Mouse (Mus musculus): Measurements from ENCODE around the gene Agfg2.
"Not testable (repeated sequence)": the region's sequence is repeated elsewhere in the genome, so short reads cannot be mapped to it uniquely, and the experiment has no call there.

Gene Agfg2

DNA sequence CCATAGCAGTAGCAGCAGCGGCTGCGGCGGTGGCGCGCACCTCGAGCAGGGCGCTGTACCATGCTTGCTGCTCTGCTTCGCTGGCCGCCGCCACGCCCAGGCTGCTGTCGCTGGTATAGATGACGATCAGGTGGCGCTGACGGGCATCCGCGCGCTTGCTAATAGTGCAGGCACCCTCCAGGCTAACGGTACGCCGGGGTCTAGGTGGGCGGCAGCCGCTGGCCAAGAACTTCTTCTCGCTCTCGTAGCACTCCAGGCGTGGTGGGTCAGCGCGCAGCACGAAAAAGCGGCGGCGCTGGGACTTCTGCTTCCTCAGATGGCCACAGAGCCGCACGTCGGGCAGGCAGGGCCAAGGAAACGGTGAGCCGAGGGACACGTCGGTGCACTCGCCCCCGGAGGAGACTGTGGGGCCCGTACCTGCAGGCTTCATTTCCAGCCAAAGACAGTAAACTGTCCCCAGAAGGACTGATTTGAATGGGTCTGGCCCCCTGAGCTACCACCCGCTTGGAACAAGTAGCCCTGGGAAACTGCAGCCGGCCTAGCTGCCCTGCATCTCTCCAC is 39.4 kb downstream of the Agfg2 start:
- DNase-seq (ENCODE audit: low spot score) = no peak

DNA sequence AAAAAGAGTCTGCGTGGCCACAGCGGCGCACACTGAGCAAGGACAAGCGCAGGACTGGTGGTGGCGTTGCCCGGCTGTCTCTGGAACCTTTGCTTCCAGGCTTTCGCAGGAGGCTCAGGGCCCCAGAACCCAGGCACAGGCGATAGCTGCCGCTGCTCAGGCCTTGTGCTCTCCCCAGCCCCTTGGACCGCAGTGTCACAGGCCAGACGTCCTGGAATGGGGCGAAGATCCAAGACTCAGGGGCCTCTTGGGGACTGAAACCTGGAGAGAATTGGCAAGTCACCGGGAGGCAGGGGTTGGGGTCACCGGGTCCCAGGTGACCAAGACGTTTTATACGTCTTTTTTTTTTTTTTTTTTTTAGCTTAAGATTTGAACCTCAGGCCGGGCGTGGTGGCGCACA is 40.0 kb downstream of the Agfg2 start:
- no peak for DNase-seq (ENCODE audit: low spot score)

DNA sequence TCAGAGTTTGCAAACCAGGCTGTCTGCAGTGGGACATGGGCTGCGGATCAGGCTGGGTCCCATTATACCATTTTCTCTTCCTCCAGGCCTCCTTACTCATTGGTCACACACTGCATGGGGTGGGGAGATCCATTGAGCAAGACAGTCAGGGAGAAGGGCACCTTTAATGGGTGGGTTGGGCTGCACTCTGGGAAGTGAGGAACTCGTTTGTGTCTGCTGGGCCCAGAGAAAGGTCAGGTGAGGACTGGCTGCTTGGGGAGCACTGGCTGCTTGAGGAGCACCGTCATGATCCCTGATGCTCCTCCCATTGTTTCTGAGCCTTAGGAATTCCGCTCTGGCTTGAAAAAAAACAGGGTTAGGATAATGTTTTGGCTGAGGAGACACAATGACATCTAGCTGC is 41.6 kb downstream of the Agfg2 start:
- DNase-seq (ENCODE audit: low spot score) = no peak

DNA sequence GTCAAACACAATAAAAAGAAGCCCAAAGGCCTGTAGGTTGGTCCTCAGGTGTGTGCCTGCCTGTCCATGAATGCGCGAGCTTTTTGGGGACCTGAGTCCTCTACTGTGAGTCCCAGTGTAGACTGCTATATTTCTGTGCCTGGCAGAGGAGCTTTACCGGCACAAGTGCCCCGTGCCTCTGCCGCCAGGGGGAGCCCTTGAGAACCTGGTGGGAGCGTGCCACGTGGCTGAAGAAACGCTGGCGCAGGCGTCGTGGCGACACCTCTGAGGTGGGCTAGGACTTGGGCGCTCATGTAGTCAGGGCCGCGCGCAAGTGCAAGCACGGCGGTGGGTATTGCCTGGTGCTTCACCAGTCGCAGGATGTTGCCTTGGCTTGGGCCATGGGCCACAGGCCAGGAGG is 43.5 kb downstream of the Agfg2 start, which contains the start of gene Sap25:
TSS of gene Sap25 (plus strand) at position 281 of the 400 bp plus-strand sequence.
- no peak for DNase-seq (ENCODE audit: low spot score)

DNA sequence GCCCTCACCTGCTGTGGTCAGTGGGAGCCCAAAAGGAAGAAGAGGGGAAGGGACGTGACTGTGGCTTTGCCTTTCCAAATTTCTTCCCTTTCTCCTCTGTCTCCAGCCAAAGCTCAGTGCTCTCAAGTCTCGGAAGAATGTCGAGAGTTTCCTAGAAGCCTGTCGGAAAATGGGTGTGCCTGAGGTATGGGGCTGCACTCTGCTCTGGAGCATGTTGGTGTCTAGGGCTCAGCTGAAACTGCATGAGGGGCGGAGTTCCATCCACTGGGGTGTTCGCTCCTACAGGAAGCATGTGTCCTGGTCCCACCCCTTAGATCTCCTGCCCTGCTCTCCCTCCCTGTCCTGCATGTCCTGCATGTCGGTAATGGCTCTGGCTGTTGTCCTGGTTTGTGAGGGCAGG is 45.1 kb downstream of the Agfg2 start:
- no peak for DNase-seq (ENCODE audit: low spot score)

DNA sequence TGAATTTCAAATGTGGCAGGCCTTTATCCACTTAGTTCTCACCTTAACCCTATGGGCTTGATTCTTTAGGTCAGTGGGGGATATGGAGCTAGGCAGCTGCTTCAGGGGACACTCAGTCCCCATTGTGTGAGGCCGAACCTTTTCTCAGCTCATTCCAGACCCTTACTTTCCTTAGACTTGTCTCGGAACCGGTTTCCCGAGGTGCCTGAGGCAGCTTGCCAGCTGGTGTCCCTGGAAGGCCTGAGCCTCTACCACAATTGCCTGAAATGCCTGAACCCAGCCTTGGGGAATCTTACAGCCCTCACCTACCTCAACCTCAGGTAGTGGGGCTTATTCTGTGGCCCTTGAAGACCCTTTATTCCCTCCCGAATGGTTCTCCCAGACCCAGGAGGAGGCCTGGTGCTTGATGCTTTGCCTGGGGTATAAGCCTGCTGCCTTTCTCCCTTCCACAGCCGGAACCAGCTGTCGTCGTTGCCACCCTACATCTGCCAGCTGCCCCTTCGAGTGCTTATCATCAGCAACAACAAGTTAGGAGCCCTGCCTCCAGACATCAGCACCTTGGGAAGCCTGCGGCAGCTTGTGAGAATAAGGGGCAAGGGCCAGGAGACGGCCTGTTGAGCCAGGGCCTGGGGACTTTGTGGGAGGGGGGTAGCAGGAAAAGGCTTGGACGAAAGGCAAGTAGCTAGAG is 51.0 kb downstream of the Agfg2 start:
- peak; percentile 45 for DNase-seq (ENCODE audit: low spot score)

DNA sequence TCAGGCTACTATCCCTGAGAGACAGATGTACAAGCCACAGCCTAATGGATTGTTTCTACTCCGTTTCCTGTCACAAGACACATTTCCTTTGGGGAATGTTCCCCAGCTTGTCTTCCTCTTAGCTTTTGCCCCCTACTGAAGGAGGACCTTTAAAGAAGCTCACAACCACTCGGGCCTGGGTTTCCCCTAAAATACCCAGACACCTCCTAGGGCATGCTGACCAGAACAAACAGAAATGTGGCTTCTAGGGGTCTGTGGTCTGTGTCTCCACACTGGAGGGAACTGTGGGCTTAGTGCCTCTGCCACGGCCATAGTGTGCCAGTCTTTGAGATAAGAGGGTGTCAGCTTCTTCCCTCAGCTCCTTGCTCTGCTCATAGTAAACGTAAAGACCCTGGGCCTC is 52.9 kb downstream of the Agfg2 start:
- DNase-seq (ENCODE audit: low spot score) = no peak

DNA sequence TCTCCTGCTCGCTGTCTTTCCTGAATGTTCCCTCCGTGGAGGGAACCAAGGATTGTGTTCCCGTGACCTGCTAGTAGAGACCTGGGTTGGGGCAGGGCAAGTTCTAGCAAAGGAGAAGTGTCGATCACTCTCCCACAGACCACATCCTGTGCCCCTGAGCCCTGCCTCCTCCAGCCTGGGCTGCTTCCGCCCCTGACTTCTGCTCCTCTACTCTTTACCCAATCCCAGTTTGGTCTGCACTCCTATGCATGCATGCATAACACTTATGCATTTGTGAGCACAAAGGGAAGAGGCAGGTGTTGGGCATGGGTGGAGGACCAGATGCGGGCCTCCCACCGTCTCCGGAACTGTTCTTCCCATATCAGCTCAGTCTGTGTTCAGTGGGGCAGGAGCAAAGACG is 53.4 kb downstream of the Agfg2 start:
- DNase-seq (ENCODE audit: low spot score) = no peak

DNA sequence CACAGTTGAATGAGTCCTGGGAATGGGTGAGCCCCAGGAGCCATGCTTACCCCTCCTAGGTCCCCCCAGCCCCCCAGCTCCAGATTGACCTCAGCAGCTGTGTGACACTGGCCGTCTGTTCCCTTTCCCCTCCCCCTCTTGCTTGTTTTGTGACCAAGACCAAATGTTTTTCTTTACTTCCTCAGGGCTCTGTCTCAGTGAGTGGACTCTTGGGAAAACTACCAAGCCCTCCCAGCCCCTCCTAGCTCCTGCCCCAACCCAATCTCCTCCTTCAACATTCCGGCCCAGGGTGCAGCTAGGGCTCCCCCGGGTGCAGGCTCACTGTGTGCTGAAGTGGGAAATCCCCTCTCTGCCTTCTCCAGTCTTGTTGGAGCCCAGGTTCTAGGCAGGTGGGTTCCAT is 53.9 kb downstream of the Agfg2 start:
- DNase-seq (ENCODE audit: low spot score) = no peak

DNA sequence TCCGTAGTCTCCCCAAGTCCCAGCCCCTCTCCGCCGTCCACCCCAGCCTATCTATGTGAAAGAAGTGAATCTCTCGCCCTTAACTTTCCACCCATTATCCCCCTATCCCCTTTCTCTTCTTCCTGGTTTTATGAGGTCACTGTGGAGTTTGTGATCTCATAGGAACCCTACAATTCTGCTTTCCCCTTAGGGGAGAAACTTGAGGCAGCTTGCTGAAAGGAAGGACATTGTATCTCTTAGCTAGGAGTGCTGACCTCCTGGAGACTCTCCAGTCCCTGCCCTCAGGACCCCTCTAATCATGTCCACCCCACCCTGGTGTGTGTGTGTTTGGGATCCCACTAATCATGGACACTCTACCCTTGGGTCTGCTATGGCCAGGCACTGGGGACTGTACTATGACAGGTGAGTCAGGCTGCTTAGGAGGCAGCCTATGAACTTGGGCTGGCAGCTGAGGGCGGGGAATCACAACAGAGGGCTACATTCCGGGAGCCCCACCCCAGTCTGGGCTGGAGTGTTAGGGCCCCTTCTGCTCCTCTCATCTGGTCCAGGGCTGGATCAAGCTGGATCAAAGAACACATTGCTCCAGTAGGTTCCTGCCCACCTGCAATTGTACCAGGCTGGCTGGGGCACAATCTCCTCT is 54.5 kb downstream of the Agfg2 start:
- no peak for DNase-seq (ENCODE audit: low spot score)

DNA sequence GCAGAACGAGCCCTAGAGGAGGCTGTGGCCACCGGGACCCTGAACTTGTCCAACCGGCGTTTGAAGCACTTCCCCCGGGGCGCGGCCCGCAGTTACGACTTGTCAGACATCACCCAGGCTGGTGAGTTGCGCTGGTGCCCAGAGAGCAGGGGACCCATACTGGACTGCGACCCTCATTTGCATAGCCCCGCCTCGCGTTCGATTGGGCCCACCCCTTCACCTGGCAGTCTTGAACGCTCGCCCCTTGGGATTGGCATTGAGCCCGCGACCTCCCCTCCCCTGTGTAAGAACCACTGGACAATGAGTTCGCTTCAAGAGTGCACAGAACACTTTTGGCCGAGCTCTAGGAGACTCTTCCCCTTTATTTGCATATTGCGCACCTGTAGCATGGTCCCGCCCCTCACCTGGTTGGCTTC is 55.2 kb downstream of the Agfg2 start:
- DNase-seq (ENCODE audit: low spot score) = peak; percentile 63

DNA sequence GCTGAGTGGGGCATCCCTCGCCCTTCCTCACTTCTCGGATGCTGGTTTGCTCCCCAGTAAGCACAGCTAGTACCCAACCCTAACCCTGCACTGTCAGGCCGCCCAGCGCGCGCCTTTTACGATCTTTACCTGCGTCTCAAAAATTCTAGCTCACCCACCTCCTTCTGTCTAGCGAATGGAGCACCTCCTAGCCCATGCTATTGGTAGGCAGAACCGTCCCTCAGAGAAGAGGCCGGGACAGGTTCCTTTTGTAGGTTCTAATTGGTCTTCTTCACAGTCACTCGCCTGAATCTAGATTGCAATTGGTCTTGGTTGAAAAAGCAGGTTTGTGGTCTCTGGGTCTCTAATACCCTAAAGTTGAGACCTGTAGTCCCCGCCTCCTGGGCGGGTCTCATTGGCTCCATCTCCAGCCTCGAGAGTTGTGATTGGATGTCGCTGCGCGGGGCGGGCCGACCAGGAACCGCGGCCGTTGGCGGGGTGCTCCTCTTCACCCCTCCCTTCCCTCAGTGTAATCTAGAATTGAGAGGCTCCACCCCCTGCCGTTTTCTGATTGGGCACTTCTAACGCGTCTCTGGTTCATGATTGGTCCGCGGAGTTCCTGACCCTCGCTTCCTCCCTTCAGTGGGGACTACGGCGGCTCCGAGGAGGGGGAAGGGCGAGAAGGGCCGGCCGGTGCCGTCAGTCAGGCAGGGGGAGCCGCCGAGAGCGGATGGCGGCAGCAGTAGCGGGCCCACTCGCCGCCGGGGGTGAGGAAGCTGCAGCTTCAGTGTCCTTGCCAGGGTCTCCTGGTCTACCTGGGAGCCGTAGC is 55.8 kb downstream of the Agfg2 start, which contains the start of the genes Fbxo24, Lrch4 and Gm20605:
TSS of gene Fbxo24 (minus strand) at position 505 of the 808 bp plus-strand sequence.
TSS of gene Lrch4 (plus strand) at position 624 of the 808 bp plus-strand sequence.
TSS of gene Gm20605 (plus strand) at position 678 of the 808 bp plus-strand sequence.
- DNase-seq (ENCODE audit: low spot score) = peak; percentile 98

DNA sequence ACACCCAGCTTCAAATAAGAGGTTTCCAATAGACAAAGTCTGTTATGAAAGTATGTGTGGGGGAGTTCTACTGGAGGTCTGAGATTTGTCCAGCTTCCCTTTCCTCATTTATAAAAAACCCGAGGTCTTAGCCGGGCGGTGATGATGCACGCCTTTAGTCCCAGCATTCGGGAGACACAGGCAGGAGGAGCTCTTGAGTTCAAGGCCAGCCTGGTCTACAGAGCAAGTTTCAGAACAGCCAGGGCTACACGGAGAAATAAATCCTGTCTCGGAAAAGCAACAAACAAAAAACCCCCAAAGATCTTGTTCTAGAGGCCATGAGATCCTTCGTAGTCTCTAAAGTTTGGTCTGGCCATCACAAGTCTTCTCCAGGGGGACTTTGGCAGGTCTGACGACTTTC is 56.5 kb downstream of the Agfg2 start:
- DNase-seq (ENCODE audit: low spot score) = peak; percentile 28

DNA sequence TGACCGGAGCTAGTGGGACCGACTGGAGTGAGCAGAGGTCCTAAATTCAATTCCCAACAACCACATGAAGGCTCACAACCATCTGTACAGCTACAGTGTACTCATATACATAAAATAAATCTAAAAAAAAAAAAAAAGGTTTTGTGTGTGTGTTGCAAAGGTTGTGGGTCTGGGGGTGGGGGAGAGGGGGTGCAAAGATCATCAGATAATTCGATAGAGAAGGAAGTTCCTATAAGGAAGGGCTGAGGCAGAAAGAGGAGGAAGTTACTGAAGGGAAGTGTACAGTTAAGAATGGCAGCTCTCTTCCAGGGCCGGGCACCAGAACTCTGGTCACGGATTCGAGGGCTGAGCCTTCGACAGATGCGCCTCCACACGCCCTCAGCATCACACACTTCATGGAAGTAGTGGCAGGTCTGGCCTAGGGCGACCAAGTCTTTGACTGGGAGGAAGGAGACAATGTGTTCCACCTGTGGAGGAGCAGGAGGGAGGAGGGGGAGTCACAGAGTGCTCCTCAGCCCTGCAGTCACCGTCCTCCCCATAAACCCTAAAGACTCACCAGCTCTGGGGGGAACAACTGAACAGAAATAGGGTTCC is 60.5 kb downstream of the Agfg2 start:
- DNase-seq (ENCODE audit: low spot score) = no peak

DNA sequence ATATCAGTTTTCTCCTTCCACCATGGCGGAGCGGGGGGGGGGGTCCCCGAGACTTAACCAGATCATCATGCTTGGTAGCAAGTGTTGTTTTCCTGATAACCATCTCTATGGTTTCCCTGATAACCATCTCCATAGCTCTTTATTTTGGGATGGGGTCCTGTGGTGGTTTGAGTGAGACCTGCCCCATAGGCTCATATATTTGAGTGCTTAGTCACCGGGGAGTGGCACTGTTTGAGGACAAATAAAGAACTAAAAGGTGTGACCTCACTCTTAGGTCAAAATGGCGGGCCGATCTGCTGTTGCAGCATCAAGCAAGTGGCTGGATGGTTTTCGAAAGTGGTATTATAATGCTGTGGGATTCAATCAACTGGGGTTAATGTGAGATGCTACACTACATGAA is 69.2 kb downstream of the Agfg2 start:
- DNase-seq (ENCODE audit: low spot score) = no peak

DNA sequence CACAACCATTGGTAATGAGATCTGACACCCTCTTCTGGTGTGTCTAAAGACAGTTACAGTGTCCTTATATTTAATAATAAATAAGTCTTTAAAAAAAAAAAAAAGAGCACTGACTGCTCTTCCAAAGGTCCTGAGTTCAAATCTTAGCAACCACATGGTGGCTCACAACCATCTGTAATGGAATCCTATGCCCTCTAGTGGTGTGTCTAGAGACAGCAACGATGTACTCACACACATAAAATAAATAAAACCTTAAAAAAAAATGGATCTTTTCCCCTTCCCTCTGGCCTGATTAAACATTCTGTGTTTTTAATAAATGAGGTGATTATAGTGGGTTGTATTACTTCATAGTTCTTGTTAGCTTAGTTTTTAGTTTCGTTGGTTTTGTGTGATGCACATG is 69.6 kb downstream of the Agfg2 start:
- DNase-seq (ENCODE audit: low spot score) = not testable (repeated sequence)

DNA sequence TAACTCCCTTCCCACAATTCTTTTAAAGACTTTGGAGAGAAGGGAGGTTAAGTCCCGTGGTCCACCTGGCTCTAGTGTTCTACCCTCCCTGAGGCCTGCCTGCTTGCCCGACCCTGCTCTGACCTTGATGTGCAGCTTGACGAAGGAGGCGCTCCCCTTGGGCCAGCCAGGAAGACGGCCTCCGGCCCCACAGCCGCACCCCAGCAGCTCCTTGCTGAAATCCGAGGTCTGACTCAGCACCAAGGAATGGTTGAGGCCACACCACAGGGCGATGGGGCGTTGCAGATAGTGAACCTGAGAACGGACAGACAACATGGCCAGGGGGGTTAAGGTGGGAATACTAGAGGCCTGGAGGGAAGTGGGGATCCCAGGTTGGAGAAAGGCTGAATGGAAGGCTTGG is 71.0 kb downstream of the Agfg2 start, which contains the start of gene Pcolce:
TSS of gene Pcolce (minus strand) at position 235 of the 400 bp plus-strand sequence.
- DNase-seq (ENCODE audit: low spot score) = peak; percentile 58

DNA sequence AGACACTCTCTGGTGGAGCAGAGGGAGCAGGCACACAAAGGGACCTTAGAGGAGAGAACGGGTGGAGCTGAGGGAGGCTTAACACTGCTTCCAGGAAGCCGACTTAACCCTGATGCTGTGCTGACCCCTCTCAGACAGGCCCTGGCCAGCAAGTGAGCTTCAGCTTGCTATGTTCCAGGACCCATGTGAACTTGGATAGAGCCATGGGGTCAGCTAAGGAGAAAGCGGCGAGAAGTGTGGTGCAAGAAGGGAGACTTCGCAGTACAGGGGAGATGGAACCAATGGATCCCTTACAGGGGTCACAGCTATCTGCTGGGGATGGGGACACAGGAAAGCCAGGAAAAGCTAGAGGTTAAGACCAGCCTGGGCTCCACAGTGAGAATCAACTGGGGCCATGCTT is 71.5 kb downstream of the Agfg2 start:
- no peak for DNase-seq (ENCODE audit: low spot score)

DNA sequence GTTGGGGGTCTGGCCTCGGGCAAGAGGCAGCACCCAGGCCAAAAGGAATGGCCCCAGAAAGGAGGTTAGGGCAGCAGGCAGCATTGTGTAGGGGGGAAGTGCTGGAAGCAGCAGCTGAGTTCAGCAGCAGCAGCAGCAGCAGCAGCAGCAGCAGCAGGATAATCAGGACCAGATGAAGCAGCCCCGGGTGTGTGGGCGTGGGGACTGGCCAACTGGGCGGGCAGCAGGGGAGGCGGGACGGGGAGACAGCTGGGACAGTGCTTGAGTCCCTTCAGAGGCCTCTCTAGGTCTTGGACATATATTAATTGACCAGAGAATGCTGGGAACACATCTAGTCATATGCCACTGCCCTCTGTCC is 73.3 kb downstream of the Agfg2 start:
- DNase-seq (ENCODE audit: low spot score) = peak; percentile 69

DNA sequence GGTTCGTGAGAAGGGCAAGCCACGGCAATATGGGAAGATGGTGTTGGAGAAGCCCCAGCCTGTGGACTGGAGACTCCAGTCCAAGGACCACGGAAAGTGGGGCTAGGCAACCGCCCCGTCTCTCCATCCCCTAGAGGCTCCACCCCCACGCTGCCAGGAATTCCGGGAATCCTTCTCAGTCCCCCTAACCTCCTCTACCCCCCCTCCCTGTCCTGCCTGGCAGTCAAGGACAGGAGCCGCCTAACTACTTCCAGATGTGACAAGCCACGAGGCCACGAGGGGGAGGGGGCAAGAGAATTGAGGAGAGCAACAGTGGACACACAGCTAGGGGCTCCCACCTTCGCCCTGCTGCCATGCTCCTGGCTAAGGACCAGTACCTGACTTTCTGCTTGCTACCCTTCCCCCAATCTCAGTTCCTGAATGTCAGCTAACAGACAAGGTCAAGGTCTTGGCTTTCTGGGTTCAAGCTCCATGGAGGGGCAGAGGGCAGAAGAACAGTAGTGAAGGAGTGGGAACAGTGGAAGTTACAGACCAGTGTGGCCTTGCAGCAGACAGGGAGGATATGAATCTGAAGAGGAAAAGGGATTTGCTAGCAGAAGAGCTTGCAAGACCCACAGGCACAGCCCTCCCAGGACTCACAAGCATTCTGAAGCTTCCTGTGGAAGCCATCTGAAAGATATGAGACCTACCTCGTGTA is 73.8 kb downstream of the Agfg2 start:
- peak; percentile 81 for DNase-seq (ENCODE audit: low spot score)

DNA sequence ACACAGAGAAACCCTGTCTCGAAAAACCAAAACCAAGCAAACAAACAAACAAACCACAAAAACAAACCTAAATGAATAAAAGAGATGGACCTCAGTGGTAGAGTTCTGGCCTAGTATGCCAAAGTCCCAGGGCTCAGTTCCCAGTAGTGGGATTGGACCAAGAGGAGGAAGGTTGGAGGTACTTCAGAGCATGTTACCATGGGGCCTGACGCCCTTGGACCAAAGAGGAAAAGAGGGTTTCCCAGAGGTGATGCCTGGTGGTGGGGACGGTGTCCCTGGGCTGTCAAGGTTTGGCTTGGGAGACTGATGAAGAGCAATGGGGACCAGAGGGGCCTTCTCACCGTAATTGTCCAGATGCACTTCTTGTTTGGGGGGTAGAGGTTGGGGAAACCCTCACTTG is 74.5 kb downstream of the Agfg2 start:
- DNase-seq (ENCODE audit: low spot score) = no peak
